Mouse (Mus musculus) layer of hippocampus, adult 9-10 months (tissue): ENCODE results near the gene Map3k7cl.

Experiments
- DNase-seq: peaks from one replicate; pipeline ENCODE4 v3.0.0; 2022; ENCODE audit warnings: low spot score

Map3k7cl gene

DNA sequence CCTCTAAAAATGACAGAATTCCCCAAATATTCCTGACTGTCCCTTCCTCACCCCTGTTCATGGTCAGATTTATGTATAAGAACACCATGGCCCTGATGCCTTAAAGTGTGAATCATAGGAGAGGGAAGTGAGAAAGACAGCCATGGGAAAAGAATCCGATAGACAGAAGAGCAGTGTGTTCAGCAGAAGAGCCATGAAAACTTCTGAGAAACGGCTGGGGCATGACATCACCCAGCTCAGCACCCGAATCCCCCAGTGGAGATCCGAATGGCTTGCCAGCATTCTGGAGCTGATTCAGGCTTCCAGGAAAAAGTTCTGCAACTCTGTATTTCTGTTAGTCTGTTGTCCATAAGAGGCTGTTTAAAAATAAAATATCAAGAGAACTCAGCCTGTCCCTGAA is 82.7 kb downstream of the Map3k7cl start:
- no peak for DNase-seq

DNA sequence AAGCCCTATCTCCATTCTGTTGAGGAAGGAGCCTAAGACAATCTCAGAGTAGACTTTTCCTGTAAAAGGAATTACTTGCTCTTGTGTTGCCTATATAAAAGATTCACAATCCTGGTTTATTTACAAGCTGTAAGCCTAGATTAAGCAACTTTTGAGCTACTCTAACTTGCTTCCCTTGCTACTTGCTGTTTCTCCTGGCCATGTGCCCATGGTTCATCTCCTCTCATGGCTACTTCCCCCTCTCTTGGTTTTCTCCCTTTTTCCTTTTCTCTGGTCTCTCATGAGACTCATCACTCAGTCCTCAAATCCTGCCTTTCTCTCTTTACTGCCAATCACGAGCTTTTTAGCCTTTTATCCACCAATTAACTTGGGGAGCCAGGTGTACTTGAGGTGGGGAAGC is 85.0 kb downstream of the Map3k7cl start:
- no peak for DNase-seq

GRCm38 (mm10) chr16:87642234-87642633 is 89.1 kb downstream of the Map3k7cl start:
- no peak for DNase-seq

DNA sequence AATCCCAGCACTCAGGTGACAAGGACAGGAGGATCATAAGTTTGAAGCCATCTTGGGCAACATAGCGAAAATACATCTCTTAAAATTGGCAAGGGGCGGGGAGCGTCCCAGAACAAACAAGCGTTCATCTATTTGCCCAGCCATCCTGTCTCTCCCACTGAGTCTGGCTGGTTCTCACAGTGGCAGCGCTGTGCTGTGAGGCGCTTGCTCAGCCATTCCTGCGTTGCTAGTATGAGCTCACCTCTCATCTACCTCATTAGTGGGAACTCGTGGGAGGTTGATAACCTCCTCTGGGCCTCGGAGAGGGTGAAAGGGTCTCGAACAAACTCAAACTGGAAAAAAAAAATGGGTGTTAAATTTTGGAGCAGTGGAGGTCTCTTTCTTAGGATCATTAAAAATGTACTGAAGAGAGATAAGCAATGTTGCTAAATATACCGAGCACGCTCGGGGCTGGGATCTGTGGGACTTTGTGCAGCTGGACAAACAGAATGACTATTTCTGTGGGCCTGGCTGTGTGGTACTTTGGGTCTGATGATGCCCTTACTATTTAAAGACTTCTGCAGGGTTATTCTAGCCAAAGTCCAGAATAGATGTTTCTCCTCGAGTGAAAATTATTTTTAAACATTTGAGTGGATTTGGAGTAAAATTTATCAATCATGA is 91.1 kb downstream of the Map3k7cl start:
- no peak for DNase-seq
